Mouse (Mus musculus): ENCODE measurements around the gene Magi2.
"Not testable (repeated sequence)": the region's sequence is repeated elsewhere in the genome, so short reads cannot be mapped to it uniquely, and the experiment has no call there.

Gene Magi2

GRCm38 (mm10) chr5:20701483-20702421 is 1474.9 kb downstream of the Magi2 start:
- DNase-seq (ENCODE audit: low read depth, low spot score): peak; percentile 82

GRCm38 (mm10) chr5:20702480-20703303 is 1475.9 kb downstream of the Magi2 start:
- DNase-seq (ENCODE audit: low read depth, low spot score): no peak

- DNase-seq (ENCODE audit: low read depth, low spot score): no peak
Measured at GRCm38 (mm10) chr5:20703304-20703700, 1476.5 kb downstream of the Magi2 start.

- no peak for DNase-seq (ENCODE audit: low read depth, low spot score)
Measured at GRCm38 (mm10) chr5:20703971-20704575, 1477.2 kb downstream of the Magi2 start.

- no peak for DNase-seq (ENCODE audit: low read depth, low spot score)
Measured at GRCm38 (mm10) chr5:20704886-20705285, 1478.0 kb downstream of the Magi2 start.

GRCm38 (mm10) chr5:20706322-20707282 is 1479.8 kb downstream of the Magi2 start:
- not testable (repeated sequence) for DNase-seq (ENCODE audit: low read depth, low spot score)

- not testable (repeated sequence) for DNase-seq (ENCODE audit: low read depth, low spot score)
Measured at GRCm38 (mm10) chr5:20710845-20711244, 1484.0 kb downstream of the Magi2 start.

- not testable (repeated sequence) for DNase-seq (ENCODE audit: low read depth, low spot score)
Measured at GRCm38 (mm10) chr5:20714619-20715018, 1487.8 kb downstream of the Magi2 start.

GRCm38 (mm10) chr5:20715980-20716379 is 1489.1 kb downstream of the Magi2 start:
- DNase-seq (ENCODE audit: low read depth, low spot score): not testable (repeated sequence)

- peak; percentile 81 for DNase-seq (ENCODE audit: low read depth, low spot score)
Measured at GRCm38 (mm10) chr5:20720201-20720900, 1493.5 kb downstream of the Magi2 start.

- not testable (repeated sequence) for DNase-seq (ENCODE audit: low read depth, low spot score)
Measured at GRCm38 (mm10) chr5:20723226-20723625, 1496.4 kb downstream of the Magi2 start.

- no peak for DNase-seq (ENCODE audit: low read depth, low spot score)
Measured at GRCm38 (mm10) chr5:20738795-20739194, 1512.0 kb downstream of the Magi2 start.

GRCm38 (mm10) chr5:20741193-20741592 is 1514.4 kb downstream of the Magi2 start:
- no peak for DNase-seq (ENCODE audit: low read depth, low spot score)

- no peak for DNase-seq (ENCODE audit: low read depth, low spot score)
Measured at GRCm38 (mm10) chr5:20741936-20742335, 1515.1 kb downstream of the Magi2 start.

- no peak for DNase-seq (ENCODE audit: low read depth, low spot score)
Measured at GRCm38 (mm10) chr5:20748142-20748541, 1521.3 kb downstream of the Magi2 start.

GRCm38 (mm10) chr5:20748856-20749255 is 1522.0 kb downstream of the Magi2 start:
- DNase-seq (ENCODE audit: low read depth, low spot score): no peak

- no peak for DNase-seq (ENCODE audit: low read depth, low spot score)
Measured at GRCm38 (mm10) chr5:20749535-20749934, 1522.7 kb downstream of the Magi2 start.

GRCm38 (mm10) chr5:20751000-20751399 is 1524.2 kb downstream of the Magi2 start:
- DNase-seq (ENCODE audit: low read depth, low spot score): no peak

- peak; percentile 45 for DNase-seq (ENCODE audit: low read depth, low spot score)
Measured at GRCm38 (mm10) chr5:20751696-20752095, 1524.9 kb downstream of the Magi2 start.

- no peak for DNase-seq (ENCODE audit: low read depth, low spot score)
Measured at GRCm38 (mm10) chr5:20753096-20753495, 1526.3 kb downstream of the Magi2 start.
